Mouse (Mus musculus) embryonic facial prominence, embryonic 11.5 days (tissue): ENCODE results near the gene Secisbp2. TPM values are rescaled to one million over a fixed set of nuclear protein-coding genes. Genes with fewer than 3 reads are reported as not detected.
A peak's percentile ranks its signal among the peaks of the same experiment; 100 is the strongest.

Source experiments
- ATAC-seq: fragments of 200-750 bp; cut with Nextera tagmentation; replicated peaks from 2 replicates; pipeline ENCODE4 v1.8.0; 2017; ENCODE audit warnings: low read depth; ENCODE audit not compliant: insufficient number of reproducible peaks, low FRiP score, low TSS enrichment
- DNase-seq: peaks from one replicate; pipeline ENCODE4 v3.0.0-alpha.2; 2015; ENCODE audit warnings: low spot score
- H3K27ac ChIP-seq: fragments of 300-500 bp; sonication (generic); replicated peaks from 2 replicates; pipeline ENCODE4 v1.5.1; 2014; ENCODE audit warnings: mild to moderate bottlenecking, low read depth, low read length, control low read depth
- H3K27me3 ChIP-seq: fragments of 300-500 bp; sonication (generic); 2 replicates; pipeline ENCODE4 v1.6.1; 2014; ENCODE audit warnings: mild to moderate bottlenecking, low read length, moderate library complexity, mixed read lengths; ENCODE audit not compliant: control insufficient read depth, insufficient read depth
- H3K36me3 ChIP-seq: fragments of 300-500 bp; sonication (generic); replicated peaks from 2 replicates; pipeline ENCODE4 v1.6.1; 2014; ENCODE audit warnings: low read depth, mild to moderate bottlenecking, low read length, moderate library complexity, mixed read lengths; ENCODE audit not compliant: control insufficient read depth, insufficient read depth
- H3K4me1 ChIP-seq: fragments of 300-500 bp; sonication (generic); 2 replicates; pipeline ENCODE4 v1.6.1; 2014; ENCODE audit warnings: low read length, mixed read lengths; ENCODE audit not compliant: control insufficient read depth, insufficient read depth
- H3K4me2 ChIP-seq: fragments of 300-500 bp; sonication (generic); 2 replicates; pipeline ENCODE4 v1.6.1; 2014; ENCODE audit warnings: low read depth, mild to moderate bottlenecking, control low read depth, low read length, moderate library complexity
- H3K4me3 ChIP-seq: fragments of 300-500 bp; sonication (generic); 2 replicates; pipeline ENCODE4 v1.5.1; 2014; ENCODE audit warnings: low read depth, low read length, control low read depth
- H3K9ac ChIP-seq: fragments of 300-500 bp; sonication (generic); replicated peaks from 2 replicates; pipeline ENCODE4 v1.6.1; 2014; ENCODE audit warnings: mild to moderate bottlenecking, control low read depth, low read length
- H3K9me3 ChIP-seq: fragments of 300-500 bp; sonication (generic); replicated peaks from 2 replicates; pipeline ENCODE4 v1.6.1; 2016; ENCODE audit warnings: mild to moderate bottlenecking, low read length, inconsistent platforms, mixed read lengths; ENCODE audit not compliant: control insufficient read depth
- WGBS: fragments of 180-500 bp; shearing (Covaris S2); extraction: QIAGEN DNeasy Blood & Tissue Kit; methylation state at CpG from one replicate; pipeline ENCODE4 v1.1.7; 2014; 5-methylcytosine and 5-hydroxymethylcytosine counted together
- polyA plus RNA-seq: library from polyadenylated mRNA; unstranded; fragments of >200 nt; fragmentation: Nextera tagmentation; extraction: Ambion mirVana; gene quantifications from 2 replicates; pipeline ENCODE4 v1.2.1, GENCODE M21; 2014

The Secisbp2 gene
- 18.3 and 18.6 TPM in 2 replicates for polyA plus RNA-seq

DNA sequence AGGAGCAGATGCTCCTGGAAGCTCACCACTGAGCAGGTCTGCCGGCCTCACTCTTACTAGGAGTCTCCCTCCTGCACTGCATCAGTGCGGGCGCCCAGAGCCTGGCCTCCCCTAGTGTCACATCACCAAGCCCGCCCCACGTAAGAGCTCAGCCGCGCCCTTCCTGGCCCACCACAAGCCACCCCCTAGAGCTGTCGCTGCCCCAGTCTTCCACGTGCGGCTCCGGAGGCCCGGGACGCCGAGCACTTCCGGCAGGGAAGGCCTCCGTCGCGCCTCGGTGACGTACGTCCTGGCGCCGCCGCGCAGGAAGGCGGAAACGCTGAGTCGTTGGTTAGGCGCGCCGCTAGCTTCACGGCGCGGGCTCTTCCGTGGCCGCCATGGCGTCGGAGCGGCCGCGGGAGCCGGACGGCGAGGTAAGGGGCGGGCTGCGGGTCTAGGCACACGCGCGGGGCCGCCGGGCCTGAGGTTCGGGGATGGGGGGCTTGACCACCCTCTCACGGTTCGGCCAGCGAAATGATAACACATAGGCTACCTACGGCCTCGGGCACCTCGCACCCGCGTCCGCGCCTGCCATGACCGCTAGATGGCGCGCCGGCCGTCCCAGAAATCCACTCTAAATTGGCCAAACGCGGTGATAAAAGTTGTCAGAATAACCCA lies at the start of gene Secisbp2:
Gene Secisbp2 (plus strand): TSS at position 290 of the 657 bp plus-strand sequence.
- peak within 1 kb of the TSS; percentile 77 for H3K4me2 ChIP-seq
- H3K9me3 ChIP-seq, result no peaks in the 10 kb centered on the region
- H3K27me3 ChIP-seq, result no peaks in the 10 kb centered on the region
- peak within 1 kb of the TSS; percentile 67 for H3K4me3 ChIP-seq
- peaks cover 4% of the 10 kb centered on the region for H3K4me1 ChIP-seq
- DNase-seq (peak; percentile 94), ATAC-seq (peak; percentile 88)
- WGBS, result under 1% methylated on average over 69 of the region's 69 CpGs
- no peaks in the 10 kb centered on the region; the same call in 1 of the 2 replicates for H3K36me3 ChIP-seq
- peak within 1 kb of the TSS; percentile 70 for H3K9ac ChIP-seq
- H3K27ac ChIP-seq, result peak within 1 kb of the TSS; percentile 66

DNA sequence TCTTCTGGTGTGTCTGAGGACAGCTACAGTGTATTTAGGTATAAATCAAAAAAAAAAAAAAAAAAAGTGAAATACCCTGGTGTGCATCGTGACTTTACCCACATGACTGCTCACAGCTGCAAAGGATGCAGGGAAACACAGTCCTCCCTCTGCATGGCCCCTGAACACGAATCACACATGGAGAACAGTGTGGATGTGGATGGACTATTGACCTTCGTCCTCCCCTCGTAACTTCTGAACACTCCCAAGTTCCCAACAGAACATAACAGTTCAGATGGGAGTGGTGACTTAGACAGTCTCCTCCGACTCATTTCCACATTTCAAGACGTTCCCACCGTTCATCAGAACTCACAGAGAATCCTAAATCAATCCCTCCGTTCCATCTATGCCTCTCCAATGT lies 48.7 kb upstream of the Secisbp2 start:
- 73% methylated on average over 8 of the region's 8 CpGs for WGBS
- Histone ChIP-seq H3K27me3 (no peaks in the 10 kb centered on the region), H3K4me3 (no peak overlapping the region), H3K9ac (no peak overlapping the region), H3K36me3 (no peaks in the 10 kb centered on the region), H3K27ac (no peak overlapping the region), H3K4me1 (no peaks in the 10 kb centered on the region), H3K9me3 (no peaks in the 10 kb centered on the region), H3K4me2 (no peak overlapping the region)
- no peak for ATAC-seq
- no peak for DNase-seq

DNA sequence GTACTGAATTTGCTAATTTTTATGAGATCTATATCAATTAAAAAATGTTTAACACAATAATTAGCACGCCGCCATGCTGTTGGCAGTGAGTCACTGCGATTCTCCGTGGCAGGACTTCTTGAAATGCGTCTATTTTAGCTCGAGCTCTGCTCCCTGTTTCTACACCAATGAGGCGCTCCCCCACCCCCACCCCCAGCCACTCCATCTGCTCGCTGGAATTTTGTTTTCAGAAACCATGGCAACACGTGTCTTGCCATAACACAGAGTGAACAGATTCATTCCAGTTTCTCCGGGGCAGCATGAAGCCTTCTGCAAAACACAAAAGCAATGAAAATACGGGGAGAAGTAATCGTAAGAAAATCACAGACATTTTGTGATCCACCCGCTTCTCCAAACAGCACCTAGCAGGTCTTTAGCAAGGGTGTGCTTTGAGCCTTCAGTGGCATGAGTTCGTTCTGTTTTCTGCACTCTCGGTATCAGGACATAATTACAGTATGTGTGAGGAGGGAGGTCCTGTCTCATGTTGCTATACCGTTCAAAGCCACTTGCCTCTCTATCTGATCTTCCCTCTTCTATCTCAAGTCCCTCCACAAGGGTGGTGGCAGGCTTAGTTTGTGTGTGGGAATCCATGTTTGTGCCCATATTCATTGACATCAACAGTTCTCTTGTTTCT lies 48.1 kb upstream of the Secisbp2 start:
- H3K4me1 ChIP-seq, result no peaks in the 10 kb centered on the region
- no peak overlapping the region; the same call in 1 of the 2 replicates for H3K9ac ChIP-seq
- no peaks in the 10 kb centered on the region for H3K9me3 ChIP-seq
- no peaks in the 10 kb centered on the region for H3K36me3 ChIP-seq
- H3K27ac ChIP-seq, result no peak overlapping the region
- H3K4me2 ChIP-seq, result peak overlapping the region; percentile 34
- DNase-seq (peak; percentile 87), ATAC-seq (0 out of 2 replicates have a peak, but pooled peaks have one; percentile 60)
- no peak overlapping the region for H3K4me3 ChIP-seq
- H3K27me3 ChIP-seq, result no peaks in the 10 kb centered on the region
- 30% methylated on average over 16 of the region's 16 CpGs for WGBS

DNA sequence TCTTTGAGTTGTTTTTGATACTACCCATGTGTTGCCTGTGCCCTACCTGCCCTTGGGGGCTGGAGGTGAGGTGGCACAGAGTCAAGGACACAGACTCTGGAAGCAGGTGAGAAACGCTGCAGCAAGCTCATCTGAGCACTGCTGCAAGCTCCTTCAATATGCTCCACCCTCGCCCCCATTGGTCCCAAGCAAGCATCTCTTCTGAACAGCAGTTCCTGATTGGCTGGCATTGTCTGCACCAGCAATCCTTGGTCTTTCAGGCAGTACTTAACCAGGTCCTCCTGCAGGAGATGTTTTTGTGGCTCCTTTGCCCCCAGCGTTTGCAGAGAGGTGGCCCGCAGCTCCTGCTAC lies 47.6 kb upstream of the Secisbp2 start:
- no peak overlapping the region for H3K4me2 ChIP-seq
- H3K27ac ChIP-seq, result no peak overlapping the region
- no peaks in the 10 kb centered on the region for H3K27me3 ChIP-seq
- ATAC-seq (0 out of 2 replicates have a peak, but pooled peaks have one; percentile 16), DNase-seq (no peak)
- H3K9ac ChIP-seq, result no peak overlapping the region
- H3K9me3 ChIP-seq, result no peaks in the 10 kb centered on the region
- WGBS, result 46% methylated on average over 4 of the region's 4 CpGs
- no peak overlapping the region for H3K4me3 ChIP-seq
- no peaks in the 10 kb centered on the region for H3K36me3 ChIP-seq
- H3K4me1 ChIP-seq, result no peaks in the 10 kb centered on the region

DNA sequence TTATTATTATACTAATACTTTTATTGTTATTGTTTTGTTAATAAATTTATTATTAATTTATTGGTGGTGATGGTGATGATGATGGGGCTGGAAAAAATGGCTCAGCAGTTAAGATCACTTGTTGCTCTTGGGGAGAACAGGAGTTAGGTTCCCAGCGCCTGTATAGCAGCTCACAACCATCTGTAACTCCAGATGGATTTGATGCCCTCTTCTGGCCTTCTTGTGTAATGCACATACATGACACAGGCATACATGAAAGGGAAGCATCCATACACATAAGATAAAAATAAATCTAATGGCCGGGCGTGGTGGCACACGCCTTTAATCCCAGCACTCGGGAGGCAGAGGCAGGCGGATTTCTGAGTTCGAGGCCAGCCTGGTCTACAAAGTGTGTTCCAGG lies 42.3 kb upstream of the Secisbp2 start:
- 96% methylated on average over 4 of the region's 7 CpGs for WGBS
- Histone ChIP-seq H3K27ac (no peak overlapping the region), H3K4me3 (no peak overlapping the region), H3K4me1 (no peaks in the 10 kb centered on the region), H3K4me2 (no peak overlapping the region), H3K9me3 (no peaks in the 10 kb centered on the region), H3K9ac (no peak overlapping the region), H3K36me3 (no peaks in the 10 kb centered on the region), H3K27me3 (no peaks in the 10 kb centered on the region)
- ATAC-seq (no peak), DNase-seq (no peak)

DNA sequence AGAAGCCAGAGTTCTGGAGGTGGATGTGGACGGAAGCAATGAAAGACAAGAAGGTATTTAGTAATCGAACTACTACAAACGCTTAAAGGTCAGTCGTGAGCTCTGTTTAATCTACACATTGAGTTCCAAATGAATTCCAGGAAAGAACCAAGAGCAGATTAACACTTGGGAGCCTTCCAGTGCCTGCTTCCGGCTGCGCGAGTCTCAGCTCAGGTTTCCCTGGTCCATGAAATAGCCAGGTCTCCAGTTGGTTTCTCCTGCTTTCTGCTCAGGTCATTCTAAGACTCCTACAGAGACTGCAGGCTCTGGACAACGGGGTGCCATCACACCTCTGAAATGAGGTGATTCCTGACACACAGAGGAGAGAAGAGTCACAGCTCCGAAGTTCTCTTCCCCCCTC lies 40.4 kb upstream of the Secisbp2 start:
- Histone ChIP-seq H3K4me2 (no peak overlapping the region), H3K9ac (no peak overlapping the region), H3K27me3 (no peaks in the 10 kb centered on the region), H3K27ac (no peak overlapping the region), H3K4me3 (no peak overlapping the region), H3K36me3 (no peaks in the 10 kb centered on the region), H3K4me1 (no peaks in the 10 kb centered on the region), H3K9me3 (no peaks in the 10 kb centered on the region)
- WGBS, result 27% methylated on average over 9 of the region's 9 CpGs
- no peak for DNase-seq
- ATAC-seq, result no peak

DNA sequence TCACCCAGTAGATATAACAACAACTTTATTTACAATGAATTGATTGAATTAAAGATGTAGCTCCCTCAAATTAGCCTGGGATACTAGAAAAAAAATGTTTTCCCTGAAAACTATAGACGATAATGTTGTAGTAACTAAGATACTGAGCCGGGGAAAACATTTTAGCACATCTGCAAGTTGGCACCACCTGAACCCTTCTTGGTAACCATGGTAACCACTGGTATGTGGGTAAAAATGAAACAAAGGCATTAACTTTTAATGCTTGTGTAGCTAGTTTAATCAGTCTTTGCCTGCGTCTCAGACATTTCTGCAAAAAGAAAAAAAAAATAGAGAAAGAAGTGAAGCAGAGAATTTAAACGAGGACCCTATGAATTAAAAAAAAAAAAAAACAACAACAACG lies 40.0 kb upstream of the Secisbp2 start:
- ATAC-seq (no peak), DNase-seq (peak; percentile 48)
- Histone ChIP-seq H3K9ac (no peak overlapping the region), H3K4me3 (no peak overlapping the region), H3K27ac (no peak overlapping the region), H3K4me1 (no peaks in the 10 kb centered on the region), H3K27me3 (no peaks in the 10 kb centered on the region), H3K36me3 (no peaks in the 10 kb centered on the region), H3K9me3 (no peaks in the 10 kb centered on the region), H3K4me2 (no peak overlapping the region)
- 58% methylated on average over 5 of the region's 5 CpGs for WGBS

DNA sequence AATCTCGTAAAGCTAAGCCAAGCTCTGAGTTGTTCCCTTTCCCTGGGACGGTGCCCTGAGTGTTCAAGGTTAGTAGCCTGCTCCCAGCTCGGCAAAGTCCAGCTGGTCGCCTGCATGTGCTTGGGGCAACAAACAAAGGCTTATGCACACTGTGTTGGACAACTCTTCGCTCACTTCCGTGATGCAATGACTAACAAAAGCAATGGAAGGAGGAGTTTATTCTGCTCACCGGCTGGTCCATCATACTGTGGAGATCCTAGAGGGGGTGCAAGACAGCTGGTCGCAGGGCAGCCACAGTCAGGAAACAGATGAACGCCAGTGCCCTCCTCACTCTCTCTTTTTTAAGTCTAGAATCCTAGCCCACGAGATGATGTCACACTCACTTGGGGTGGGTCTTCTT lies 35.7 kb upstream of the Secisbp2 start:
- H3K9ac ChIP-seq, result no peak overlapping the region
- H3K4me1 ChIP-seq, result no peaks in the 10 kb centered on the region
- H3K36me3 ChIP-seq, result no peaks in the 10 kb centered on the region
- ATAC-seq (no peak), DNase-seq (no peak)
- no peak overlapping the region for H3K4me2 ChIP-seq
- H3K9me3 ChIP-seq, result no peaks in the 10 kb centered on the region
- no peak overlapping the region for H3K4me3 ChIP-seq
- no peaks in the 10 kb centered on the region for H3K27me3 ChIP-seq
- 55% methylated on average over 10 of the region's 10 CpGs for whole genome bisulfite sequencing
- no peak overlapping the region for H3K27ac ChIP-seq
